Mouse (Mus musculus): ENCODE measurements at regions not wholly inside any gene's neighbourhood (a gene's known extent, or its start where the extent isn't known, plus 50 kb on each side); places are given as distances from the start of the nearest gene placed in this dataset.

DNA sequence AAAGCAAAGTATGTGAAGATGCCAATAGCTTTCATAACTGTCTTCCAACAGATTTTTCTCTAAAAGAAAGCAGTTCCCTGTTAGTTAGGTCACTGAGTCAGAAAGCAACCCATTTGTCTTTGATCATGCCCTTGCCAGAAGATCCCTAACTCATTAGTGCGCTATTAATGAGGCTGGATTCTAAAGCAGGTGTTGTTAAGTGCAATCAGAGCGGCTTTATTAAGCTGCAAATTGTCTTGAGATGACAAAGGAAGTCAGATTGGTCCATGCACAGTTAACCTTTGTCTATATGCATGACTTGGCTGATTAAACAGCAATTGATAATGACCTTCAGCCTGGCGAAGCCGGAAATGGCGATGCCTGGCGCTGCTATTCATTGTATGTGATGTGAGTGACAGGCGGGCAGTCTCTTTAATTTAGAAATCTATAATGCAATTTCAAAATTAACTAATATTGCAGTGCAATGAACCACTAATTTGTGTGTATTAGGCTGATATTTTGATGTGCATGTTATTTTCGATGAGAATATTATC is 183.4 kb downstream of the Rnd3 start:
- H3K9me3 ChIP-seq (ENCODE audit: low read length): no peaks in the 10 kb centered on the region
- DNase-seq (ENCODE audit: low spot score) (no peak), ATAC-seq (no peak)
- 50% methylated on average over 8 of the region's 8 CpGs for WGBS
- no peak overlapping the region for H3K27ac ChIP-seq
- no peaks in the 10 kb centered on the region for H3K27me3 ChIP-seq (ENCODE audit: insufficient read depth, low read length)
- H3K9ac ChIP-seq (replicated peaks; ENCODE audit: low read length): no peak overlapping the region
- H3K4me1 ChIP-seq (ENCODE audit: insufficient read depth, low read length): no peaks in the 10 kb centered on the region; the same call in 1 of the 2 replicates
- TF ChIP-seq CTCF (IDR thresholded peaks at IDR 0.05; ENCODE audit: low read depth): no peak
- no peaks in the 10 kb centered on the region for H3K36me3 ChIP-seq (ENCODE audit: insufficient read depth, low read length)
- H3K4me2 ChIP-seq (ENCODE audit: low read depth, low read length): no peak overlapping the region
- H3K4me3 ChIP-seq (ENCODE audit: low read length): no peak overlapping the region

- H3K4me3 ChIP-seq (ENCODE audit: low read length): no peak overlapping the region
- TF ChIP-seq CTCF (IDR thresholded peaks at IDR 0.05; ENCODE audit: low read depth): no peak
- no peak overlapping the region for H3K4me2 ChIP-seq (ENCODE audit: low read depth, low read length)
- no peak overlapping the region for H3K9ac ChIP-seq (replicated peaks; ENCODE audit: low read length)
- no peak overlapping the region for H3K27ac ChIP-seq
- 92% methylated on average over 3 of the region's 3 CpGs for WGBS
- no peaks in the 10 kb centered on the region for H3K36me3 ChIP-seq (ENCODE audit: insufficient read depth, low read length)
- no peaks in the 10 kb centered on the region for H3K9me3 ChIP-seq (ENCODE audit: low read length)
- no peak for DNase-seq (ENCODE audit: low spot score)
- ATAC-seq: no peak
- no peaks in the 10 kb centered on the region; the same call in 1 of the 2 replicates for H3K4me1 ChIP-seq (ENCODE audit: insufficient read depth, low read length)
- H3K27me3 ChIP-seq (ENCODE audit: insufficient read depth, low read length): no peaks in the 10 kb centered on the region
Observed at GRCm38 (mm10) chr2:50964062-50964461, 184.8 kb downstream of the Rnd3 start.

DNA sequence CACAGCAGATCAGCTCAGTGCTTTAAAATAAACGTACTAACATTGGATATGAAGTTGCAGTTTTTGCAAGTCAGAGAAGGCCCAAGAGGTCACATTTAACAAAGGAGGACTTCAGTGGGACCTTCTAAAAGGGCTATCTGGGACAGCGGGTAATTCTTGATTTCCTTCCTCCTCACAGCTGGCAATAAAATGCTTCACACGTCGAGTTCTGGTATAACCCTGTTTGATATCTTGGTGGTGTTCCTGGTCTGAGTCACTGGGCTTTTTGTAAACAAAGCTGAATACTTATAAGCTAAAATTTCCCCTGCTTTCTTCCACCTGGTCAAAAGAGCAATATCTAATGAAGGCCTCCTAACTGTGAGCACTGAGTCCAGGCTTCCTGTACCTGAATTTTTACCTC is 187.9 kb downstream of the Rnd3 start:
- ATAC-seq (no peak), DNase-seq (ENCODE audit: low spot score) (no peak)
- no peak overlapping the region for H3K27ac ChIP-seq
- no peak for TF ChIP-seq CTCF (IDR thresholded peaks at IDR 0.05; ENCODE audit: low read depth)
- H3K4me3 ChIP-seq (ENCODE audit: low read length): no peak overlapping the region
- H3K36me3 ChIP-seq (ENCODE audit: insufficient read depth, low read length): no peaks in the 10 kb centered on the region
- 65% methylated on average over 4 of the region's 4 CpGs for WGBS
- no peaks in the 10 kb centered on the region for H3K27me3 ChIP-seq (ENCODE audit: insufficient read depth, low read length)
- H3K4me1 ChIP-seq (ENCODE audit: insufficient read depth, low read length): no peaks in the 10 kb centered on the region
- no peaks in the 10 kb centered on the region for H3K9me3 ChIP-seq (ENCODE audit: low read length)
- H3K9ac ChIP-seq (replicated peaks; ENCODE audit: low read length): no peak overlapping the region
- H3K4me2 ChIP-seq (ENCODE audit: low read depth, low read length): no peak overlapping the region

GRCm38 (mm10) chr2:50959323-50959722 is 189.6 kb downstream of the Rnd3 start:
- no peaks in the 10 kb centered on the region for H3K9me3 ChIP-seq (ENCODE audit: low read length)
- TF ChIP-seq CTCF (IDR thresholded peaks at IDR 0.05; ENCODE audit: low read depth): no peak
- no peaks in the 10 kb centered on the region for H3K4me1 ChIP-seq (ENCODE audit: insufficient read depth, low read length)
- H3K36me3 ChIP-seq (ENCODE audit: insufficient read depth, low read length): no peaks in the 10 kb centered on the region
- no peak overlapping the region for H3K27ac ChIP-seq
- no peaks in the 10 kb centered on the region for H3K27me3 ChIP-seq (ENCODE audit: insufficient read depth, low read length)
- WGBS: 92% methylated on average over 9 of the region's 9 CpGs
- ATAC-seq: no peak
- no peak overlapping the region for H3K4me3 ChIP-seq (ENCODE audit: low read length)
- no peak overlapping the region for H3K9ac ChIP-seq (replicated peaks; ENCODE audit: low read length)
- DNase-seq (ENCODE audit: low spot score): no peak
- no peak overlapping the region for H3K4me2 ChIP-seq (ENCODE audit: low read depth, low read length)

DNA sequence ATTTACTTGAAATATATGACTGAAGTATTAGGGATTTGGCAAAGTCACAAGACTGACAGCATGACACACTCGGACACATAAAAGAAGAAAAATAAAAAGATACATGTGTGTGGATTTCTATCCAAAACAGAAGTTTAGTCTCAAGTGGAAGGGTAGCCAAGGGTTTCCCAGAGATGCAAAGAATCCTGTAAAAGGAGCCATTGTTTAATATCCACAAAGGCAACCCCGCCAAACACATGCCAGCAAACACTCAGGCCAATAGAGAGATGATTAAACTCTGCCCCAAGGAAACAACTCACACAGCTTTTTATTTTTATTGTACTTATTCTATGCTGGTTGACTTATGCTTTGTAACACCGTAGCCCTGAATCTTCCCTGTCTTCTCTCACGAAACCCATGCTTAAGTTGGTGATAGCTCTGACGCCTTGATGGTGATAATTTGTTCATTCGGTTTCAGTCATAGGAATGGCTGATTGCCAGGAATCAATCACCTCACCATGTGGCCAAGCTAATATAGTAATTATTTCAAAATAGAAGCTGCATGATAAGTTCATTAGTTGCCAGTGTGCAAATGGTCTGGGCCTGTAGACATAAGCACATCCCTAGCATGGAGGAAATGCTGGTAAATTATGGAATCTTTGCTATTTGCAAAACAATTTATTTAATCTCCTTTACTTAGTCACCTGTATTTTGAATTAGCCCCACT is 194.4 kb downstream of the Rnd3 start:
- no peak for TF ChIP-seq CTCF (IDR thresholded peaks at IDR 0.05; ENCODE audit: low read depth)
- DNase-seq (ENCODE audit: low spot score): peak; percentile 18
- H3K27me3 ChIP-seq (ENCODE audit: insufficient read depth, low read length): no peaks in the 10 kb centered on the region

DNA sequence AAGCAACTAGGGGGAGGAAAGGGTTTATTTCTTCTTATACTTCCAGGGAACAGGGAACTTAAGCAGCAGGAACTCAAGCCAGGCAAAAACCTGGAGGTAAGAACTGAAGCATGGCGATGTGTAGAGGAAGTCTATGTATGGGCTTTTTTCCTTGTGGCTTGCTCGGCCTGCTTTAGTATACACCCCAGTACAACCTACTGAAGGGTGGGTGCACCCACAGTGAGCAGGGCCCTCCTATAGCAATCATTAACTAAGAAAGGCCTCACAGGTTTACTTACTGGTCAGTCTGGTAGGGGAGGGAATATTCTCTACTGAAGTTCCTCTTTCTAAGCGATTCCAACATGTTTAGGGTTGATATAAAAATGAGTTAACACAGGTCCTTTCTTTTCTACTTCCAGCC is 197.9 kb downstream of the Rnd3 start:
- ATAC-seq (no peak), DNase-seq (ENCODE audit: low spot score) (no peak)
- H3K36me3 ChIP-seq (ENCODE audit: insufficient read depth, low read length): no peaks in the 10 kb centered on the region
- H3K4me2 ChIP-seq (ENCODE audit: low read depth, low read length): no peak overlapping the region
- H3K9me3 ChIP-seq (ENCODE audit: low read length): no peaks in the 10 kb centered on the region
- H3K27ac ChIP-seq: no peak overlapping the region
- no peaks in the 10 kb centered on the region for H3K27me3 ChIP-seq (ENCODE audit: insufficient read depth, low read length)
- H3K9ac ChIP-seq (replicated peaks; ENCODE audit: low read length): no peak overlapping the region
- H3K4me3 ChIP-seq (ENCODE audit: low read length): no peak overlapping the region
- no peaks in the 10 kb centered on the region for H3K4me1 ChIP-seq (ENCODE audit: insufficient read depth, low read length)
- no peak for TF ChIP-seq CTCF (IDR thresholded peaks at IDR 0.05; ENCODE audit: low read depth)
- WGBS: 94% methylated on average over 3 of the region's 3 CpGs

More for the DNA sequence above, 194.4 kb downstream of the Rnd3 start:
- ATAC-seq: no peak
- Histone ChIP-seq H3K4me1 (ENCODE audit: insufficient read depth, low read length) (no peaks in the 10 kb centered on the region), H3K36me3 (ENCODE audit: insufficient read depth, low read length) (no peaks in the 10 kb centered on the region), H3K27ac (no peak overlapping the region), H3K4me2 (ENCODE audit: low read depth, low read length) (no peak overlapping the region), H3K9ac (replicated peaks; ENCODE audit: low read length) (no peak overlapping the region), H3K4me3 (ENCODE audit: low read length) (no peak overlapping the region), H3K9me3 (ENCODE audit: low read length) (no peaks in the 10 kb centered on the region)
- 28% methylated on average over 6 of the region's 6 CpGs for WGBS

- DNase-seq (ENCODE audit: low spot score) (no peak), ATAC-seq (no peak)
- 90% methylated on average over 4 of the region's 4 CpGs for WGBS
Observed at GRCm38 (mm10) chr2:50949717-50950116, 199.2 kb downstream of the Rnd3 start.

More at GRCm38 (mm10) chr2:50949717-50950116, 199.2 kb downstream of the Rnd3 start:
- Histone ChIP-seq H3K36me3 (ENCODE audit: insufficient read depth, low read length) (no peaks in the 10 kb centered on the region), H3K27me3 (ENCODE audit: insufficient read depth, low read length) (no peaks in the 10 kb centered on the region), H3K9me3 (ENCODE audit: low read length) (no peaks in the 10 kb centered on the region), H3K4me2 (ENCODE audit: low read depth, low read length) (no peak overlapping the region), H3K27ac (no peak overlapping the region), H3K4me1 (ENCODE audit: insufficient read depth, low read length) (no peaks in the 10 kb centered on the region), H3K9ac (replicated peaks; ENCODE audit: low read length) (no peak overlapping the region), H3K4me3 (ENCODE audit: low read length) (no peak overlapping the region)
- no peak for TF ChIP-seq CTCF (IDR thresholded peaks at IDR 0.05; ENCODE audit: low read depth)
